Mouse (Mus musculus) brain, embryonic 14.5 days (tissue): ENCODE results near the gene Snx10.

ENCODE experiments used
- CTCF ChIP-seq: fragments of 200-500 bp; IDR thresholded peaks from 2 replicates; pipeline ENCODE4 v1.5.1; 2012; ENCODE audit warnings: inconsistent platforms, mild to moderate bottlenecking, moderate library complexity, borderline replicate concordance; ENCODE audit not compliant: insufficient read depth, insufficient read length; ENCODE audit errors: extremely low read depth
- POLR2A ChIP-seq: fragments of 200-500 bp; IDR thresholded peaks from 2 replicates; pipeline ENCODE4 v1.6.1; 2012; ENCODE audit warnings: mild to moderate bottlenecking, inconsistent platforms, borderline replicate concordance; ENCODE audit not compliant: poor library complexity, insufficient read depth, insufficient read length, severe bottlenecking; ENCODE audit errors: extremely low read depth

DNA sequence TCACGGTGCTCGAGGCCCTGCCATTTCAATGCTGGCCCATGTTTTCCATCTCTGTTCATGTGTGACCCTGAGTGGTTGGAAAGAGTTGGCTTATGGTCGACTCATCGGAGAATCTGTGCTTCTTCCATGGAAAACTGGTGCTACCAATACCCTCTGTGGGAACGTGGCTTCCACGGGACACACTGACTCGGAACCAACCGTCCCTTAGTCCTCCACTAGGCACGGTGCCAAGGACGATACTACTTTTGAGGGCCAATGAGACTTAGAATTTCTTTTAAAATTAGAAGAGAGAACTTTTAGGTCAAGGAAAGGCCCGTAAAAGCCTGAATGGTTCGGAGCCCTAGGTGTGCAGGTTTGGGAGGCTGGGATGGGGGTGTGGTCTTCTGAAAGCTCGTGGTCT lies 50.4 kb downstream of the Snx10 start:
- TF ChIP-seq CTCF (no peak), POLR2A (no peak)
